10 mouse cellular contexts compared by ENCODE assay signal in the genomic region with DNA sequence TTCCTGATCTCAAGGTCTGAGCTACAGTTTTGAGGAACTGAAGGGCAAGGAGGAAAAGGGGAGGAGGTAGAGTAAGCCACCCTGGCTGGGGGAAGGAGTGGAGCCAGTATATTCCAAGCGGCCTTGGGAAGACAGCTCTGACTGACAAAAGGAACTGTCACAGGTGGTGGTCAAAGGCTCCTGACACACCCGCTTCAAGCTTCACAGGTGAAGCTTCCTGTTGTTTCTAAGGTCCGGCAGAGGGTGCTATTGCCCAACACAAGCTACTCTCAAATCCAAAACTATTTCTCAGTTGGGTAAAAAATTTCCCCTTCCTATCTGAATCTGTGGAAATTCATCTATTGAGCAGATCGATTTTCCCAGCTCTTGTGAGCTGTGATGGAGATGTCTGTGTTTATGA. TPM values are rescaled to one million over a fixed set of nuclear protein-coding genes. Genes with fewer than 3 reads are reported as not detected.
DNase-seq lines count a peak whose midpoint lies in the region; ATAC-seq and TF ChIP-seq lines count a peak whose summit lies in the region.
"Had no signal": no experiment of that assay in that cellular context is flagged by ENCODE, and none has a peak within 500 bp of the region (broad histone marks: within the 10 kb centered on the region; RNA-seq: fewer than 3 reads in every experiment).

No protein-coding gene starts in this region.

- H3K36me3 ChIP-seq in midbrain, embryonic 11.5 days (ENCODE audit: control insufficient read depth, insufficient read depth, low read length), result no peaks in the 10 kb centered on the region
- H3K36me3 ChIP-seq: heart, embryonic 13.5 days had no signal

- no peak for TF ChIP-seq POLR2A in lung, adult 2 months (IDR thresholded peaks at IDR 0.05; ENCODE audit: borderline replicate concordance, extremely low read depth, low read depth, low read length)

- no peak overlapping the region for H3K9ac ChIP-seq in midbrain, embryonic 11.5 days (ENCODE audit: low read length)
- H3K9ac ChIP-seq: heart, embryonic 13.5 days had no signal

- H3K27me3 ChIP-seq in midbrain, embryonic 11.5 days (ENCODE audit: control insufficient read depth, insufficient read depth, low read length), result no peaks in the 10 kb centered on the region

- no peaks in the 10 kb centered on the region for H3K4me1 ChIP-seq in lung, adult 2 months (ENCODE audit: control insufficient read depth, insufficient read depth, low read length)
- H3K4me1 ChIP-seq in midbrain, embryonic 11.5 days (ENCODE audit: control insufficient read depth, insufficient read depth, low read length), result no peaks in the 10 kb centered on the region
- H3K4me1 ChIP-seq: heart, embryonic 13.5 days had no signal

- H3K9me3 ChIP-seq in midbrain, embryonic 11.5 days (ENCODE audit: control insufficient read depth, low read length), result no peaks in the 10 kb centered on the region
- H3K9me3 ChIP-seq: heart, embryonic 13.5 days had no signal

- peak; percentile 15 to 24 for DNase-seq in cerebellum, postnatal 14 days
- no peak for DNase-seq in cerebellum, adult 11 months
- DNase-seq in lung, adult 2 months, result no peak
- no peak for DNase-seq in lung, postnatal 10 days
- DNase-seq in midbrain, embryonic 11.5 days (ENCODE audit: low spot score, missing footprints), result peak; percentile 84
- DNase-seq in urinary bladder, adult 2 months (ENCODE audit: low spot score), result no peak
- DNase-seq in right cerebral cortex, postnatal 10 days (ENCODE audit: low spot score in 2 of 2), result no peak

- peak; percentile 63 for ATAC-seq in common myeloid progenitor, adult 5-6 weeks (replicated peaks; ENCODE audit: low read depth, poor library complexity, severe bottlenecking)
- no peak for ATAC-seq in midbrain, embryonic 11.5 days (ENCODE audit: low FRiP score)

- WGBS in lung, adult 2 months, result 13% methylated on average over 4 of the region's 4 CpGs
- 38% methylated on average over 4 of the region's 4 CpGs for WGBS in midbrain, embryonic 11.5 days

- peak; percentile 26; the same call in 1 of the 2 replicates for TF ChIP-seq CTCF in lung, adult 2 months (IDR thresholded peaks at IDR 0.05; ENCODE audit: insufficient read depth, low read length)

- H3K4me2 ChIP-seq in midbrain, embryonic 11.5 days, result no peak overlapping the region
- H3K4me2 ChIP-seq: heart, embryonic 13.5 days had no signal

- H3K4me3 ChIP-seq in lung, adult 2 months (replicated peaks; ENCODE audit: extremely low read depth, low read depth, low read length), result no peak overlapping the region
- no peak overlapping the region for H3K4me3 ChIP-seq in midbrain, embryonic 11.5 days (ENCODE audit: low read depth, low read length)
- H3K4me3 ChIP-seq: heart, embryonic 13.5 days had no signal

- H3K27ac ChIP-seq in midbrain, embryonic 11.5 days (ENCODE audit: low read depth, low read length), result no peak overlapping the region
- H3K27ac ChIP-seq: heart, embryonic 13.5 days had no signal

RNA-seq across cellular contexts. Expression of a gene that starts 31.1 kb away (rescaled TPM):
- 0.38 and 1.7 TPM in 2 replicates for polyA plus RNA-seq in lung, adult 2 months (2012; rRNA removed)
- total RNA-seq in common myeloid progenitor, adult 5-6 weeks (2017), result not detected in 2 replicates
- 0.97 and 1.2 TPM in 2 replicates for polyA plus RNA-seq in midbrain, embryonic 11.5 days (2014; fragmentation: Nextera tagmentation; extraction: Ambion mirVana)
- polyA plus RNA-seq in urinary bladder, adult 2 months (2012; rRNA removed), result 36.5 and 42.8 TPM in 2 replicates
- total RNA-seq: MEL had no signal

Comparison
In these comparisons a context has a peak if more than half of its experiments do, and no peak if none do; other contexts are left out.
1. DNase-seq: peak in cerebellum, postnatal 14 days (2 of 2) and midbrain, embryonic 11.5 days (single experiment); none in cerebellum, adult 11 months (single experiment), lung, adult 2 months (single experiment), lung, postnatal 10 days (single experiment), urinary bladder, adult 2 months (single experiment) and right cerebral cortex, postnatal 10 days (0 of 2).
2. RNA of a gene that starts 31.1 kb away (polyA plus RNA-seq): 36.5 to 42.8 TPM in urinary bladder, adult 2 months; 0.38 to 1.7 TPM in lung, adult 2 months and 0.97 to 1.2 TPM in midbrain, embryonic 11.5 days; every median in the first group is over 10 times any median in the second.